Mouse (Mus musculus) embryonic fibroblast, embryonic 13.5 days (primary cell): ENCODE measurements around the gene Akr7a5.

Source experiments
- CTCF ChIP-seq: IDR thresholded peaks from 2 replicates; pipeline ENCODE4 v1.5.1; 2011; ENCODE audit warnings: mild to moderate bottlenecking, control low read depth, low read length, moderate library complexity, borderline replicate concordance; ENCODE audit not compliant: insufficient read depth
- POLR2A ChIP-seq: IDR thresholded peaks from 2 replicates; pipeline ENCODE4 v1.6.1; 2011; ENCODE audit warnings: low read depth, mild to moderate bottlenecking, control low read depth, low read length, moderate library complexity

DNA sequence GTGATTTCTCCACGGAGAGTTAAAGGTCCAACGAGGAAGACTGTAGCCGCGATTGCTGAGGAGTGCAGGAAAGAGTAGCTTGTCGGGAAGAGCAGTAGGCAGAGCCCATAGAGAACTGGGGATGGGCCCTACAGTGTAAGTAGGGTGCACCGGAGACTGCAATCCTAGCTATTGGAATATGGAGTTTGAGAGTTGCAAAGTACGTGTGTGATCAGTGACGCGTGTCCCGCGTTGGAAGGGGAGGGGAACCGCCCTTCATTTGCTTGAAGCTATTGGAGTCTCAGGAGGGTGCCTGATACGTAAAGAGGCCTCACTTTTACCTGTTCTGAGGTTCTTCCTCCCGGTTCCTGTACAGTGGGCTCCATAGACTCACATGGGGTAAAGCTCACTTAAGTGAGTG is 1.2 kb downstream of the Akr7a5 start:
- TF ChIP-seq CTCF (no peak), POLR2A (no peak)
